Mouse (Mus musculus): ENCODE measurements around the gene Eps8. TPM values are rescaled to one million over a fixed set of nuclear protein-coding genes. Genes with fewer than 3 reads are reported as not detected.

Eps8 gene
- total RNA-seq, 1 experiment, result 17.0 TPM

- Histone ChIP-seq H3K9ac (ENCODE audit: insufficient read depth, low read depth, low read length, poor library complexity, severe bottlenecking) (no peak overlapping the region), H3K4me1 (ENCODE audit: control insufficient read depth in 2 of 2, insufficient read depth in 2 of 2, low read length in 2 of 2, poor library complexity in 1 of 2) (no peaks in the 10 kb centered on the region), H3K36me3 (ENCODE audit: control insufficient read depth, insufficient read depth, low read length, poor library complexity, severe bottlenecking) (no peaks in the 10 kb centered on the region), H3K4me3 (ENCODE audit: insufficient read depth in 1 of 2, low read depth in 1 of 2, low read length in 2 of 2, poor library complexity in 1 of 2, severe bottlenecking in 1 of 2) (no peak overlapping the region), H3K9me3 (ENCODE audit: control insufficient read depth, insufficient read depth, low read depth, low read length) (no peaks in the 10 kb centered on the region), H3K27ac (ENCODE audit: insufficient read depth, low read depth, low read length, poor library complexity, severe bottlenecking) (no peak overlapping the region)
- in situ Hi-C loops (cut with MboI; ENCODE audit: low sequenced_read_pairs in 2 of 2, unreplicated experiment in 2 of 2), result no loop called here
- TF ChIP-seq HCFC1 (IDR thresholded peaks at IDR 0.05; ENCODE audit: borderline replicate concordance, insufficient read depth, low read length) (no peak), MAFK (IDR thresholded peaks at IDR 0.05; ENCODE audit: insufficient read depth, low read depth, low read length) (no peak), ZNF384 (IDR thresholded peaks at IDR 0.05; ENCODE audit: low read depth, low read length) (no peak), CHD2 (IDR thresholded peaks at IDR 0.05; ENCODE audit: low read depth, low read length) (no peak), ZC3H11A (IDR thresholded peaks at IDR 0.05; ENCODE audit: borderline replicate concordance, low read depth, low read length) (no peak)
- DNase-seq (ENCODE audit: low read depth, low spot score), result no peak
Measured at GRCm38 (mm10) chr6:137592582-137592981, 62.1 kb downstream of the Eps8 start.

- in situ Hi-C loops (cut with MboI; ENCODE audit: low sequenced_read_pairs in 2 of 2, unreplicated experiment in 2 of 2), result no loop called here
- no peaks in the 10 kb centered on the region for H3K36me3 ChIP-seq (ENCODE audit: control insufficient read depth, insufficient read depth, low read length, poor library complexity, severe bottlenecking)
Measured at GRCm38 (mm10) chr6:137589245-137589618, 65.4 kb downstream of the Eps8 start.

GRCm38 (mm10) chr6:137588481-137589244, 66.0 kb downstream of the Eps8 start:
- H3K36me3 ChIP-seq (ENCODE audit: control insufficient read depth, insufficient read depth, low read length, poor library complexity, severe bottlenecking), result no peaks in the 10 kb centered on the region
- TF ChIP-seq ZNF384 (IDR thresholded peaks at IDR 0.05; ENCODE audit: low read depth, low read length), result no peak
- no peak for TF ChIP-seq HCFC1 (IDR thresholded peaks at IDR 0.05; ENCODE audit: borderline replicate concordance, insufficient read depth, low read length)
- TF ChIP-seq MAFK (IDR thresholded peaks at IDR 0.05; ENCODE audit: insufficient read depth, low read depth, low read length), result no peak
- no peak for TF ChIP-seq CHD2 (IDR thresholded peaks at IDR 0.05; ENCODE audit: low read depth, low read length)
- no peak for DNase-seq (ENCODE audit: low read depth, low spot score)
- no peak overlapping the region for H3K27ac ChIP-seq (ENCODE audit: insufficient read depth, low read depth, low read length, poor library complexity, severe bottlenecking)
- H3K4me1 ChIP-seq (ENCODE audit: control insufficient read depth in 2 of 2, insufficient read depth in 2 of 2, low read length in 2 of 2, poor library complexity in 1 of 2), result no peaks in the 10 kb centered on the region
- H3K9me3 ChIP-seq (ENCODE audit: control insufficient read depth, insufficient read depth, low read depth, low read length), result no peaks in the 10 kb centered on the region
- no peak overlapping the region for H3K4me3 ChIP-seq (ENCODE audit: insufficient read depth in 1 of 2, low read depth in 1 of 2, low read length in 2 of 2, poor library complexity in 1 of 2, severe bottlenecking in 1 of 2)
- H3K9ac ChIP-seq (ENCODE audit: insufficient read depth, low read depth, low read length, poor library complexity, severe bottlenecking), result no peak overlapping the region
- in situ Hi-C loops (cut with MboI; ENCODE audit: low sequenced_read_pairs in 2 of 2, unreplicated experiment in 2 of 2), result no loop called here

More at GRCm38 (mm10) chr6:137589245-137589618, 65.4 kb downstream of the Eps8 start:
- Histone ChIP-seq H3K9ac (ENCODE audit: insufficient read depth, low read depth, low read length, poor library complexity, severe bottlenecking) (no peak overlapping the region), H3K4me3 (ENCODE audit: insufficient read depth in 1 of 2, low read depth in 1 of 2, low read length in 2 of 2, poor library complexity in 1 of 2, severe bottlenecking in 1 of 2) (no peak overlapping the region), H3K9me3 (ENCODE audit: control insufficient read depth, insufficient read depth, low read depth, low read length) (no peaks in the 10 kb centered on the region), H3K4me1 (ENCODE audit: control insufficient read depth in 2 of 2, insufficient read depth in 2 of 2, low read length in 2 of 2, poor library complexity in 1 of 2) (no peaks in the 10 kb centered on the region), H3K27ac (ENCODE audit: insufficient read depth, low read depth, low read length, poor library complexity, severe bottlenecking) (no peak overlapping the region)
- TF ChIP-seq HCFC1 (IDR thresholded peaks at IDR 0.05; ENCODE audit: borderline replicate concordance, insufficient read depth, low read length) (no peak), ZNF384 (IDR thresholded peaks at IDR 0.05; ENCODE audit: low read depth, low read length) (no peak), ZC3H11A (IDR thresholded peaks at IDR 0.05; ENCODE audit: borderline replicate concordance, low read depth, low read length) (no peak), MAFK (IDR thresholded peaks at IDR 0.05; ENCODE audit: insufficient read depth, low read depth, low read length) (no peak), CHD2 (IDR thresholded peaks at IDR 0.05; ENCODE audit: low read depth, low read length) (no peak)
- DNase-seq (ENCODE audit: low read depth, low spot score), result no peak

GRCm38 (mm10) chr6:137587866-137588265, 66.8 kb downstream of the Eps8 start:
- Histone ChIP-seq H3K27ac (ENCODE audit: insufficient read depth, low read depth, low read length, poor library complexity, severe bottlenecking) (no peak overlapping the region), H3K9me3 (ENCODE audit: control insufficient read depth, insufficient read depth, low read depth, low read length) (no peaks in the 10 kb centered on the region), H3K9ac (ENCODE audit: insufficient read depth, low read depth, low read length, poor library complexity, severe bottlenecking) (no peak overlapping the region), H3K4me3 (ENCODE audit: insufficient read depth in 1 of 2, low read depth in 1 of 2, low read length in 2 of 2, poor library complexity in 1 of 2, severe bottlenecking in 1 of 2) (no peak overlapping the region), H3K36me3 (ENCODE audit: control insufficient read depth, insufficient read depth, low read length, poor library complexity, severe bottlenecking) (no peaks in the 10 kb centered on the region), H3K4me1 (ENCODE audit: control insufficient read depth in 2 of 2, insufficient read depth in 2 of 2, low read length in 2 of 2, poor library complexity in 1 of 2) (no peaks in the 10 kb centered on the region)
- in situ Hi-C loops (cut with MboI; ENCODE audit: low sequenced_read_pairs in 2 of 2, unreplicated experiment in 2 of 2), result no loop called here
- DNase-seq (ENCODE audit: low read depth, low spot score), result no peak
- TF ChIP-seq HCFC1 (IDR thresholded peaks at IDR 0.05; ENCODE audit: borderline replicate concordance, insufficient read depth, low read length) (no peak), ZNF384 (IDR thresholded peaks at IDR 0.05; ENCODE audit: low read depth, low read length) (no peak), ZC3H11A (IDR thresholded peaks at IDR 0.05; ENCODE audit: borderline replicate concordance, low read depth, low read length) (no peak), MAFK (IDR thresholded peaks at IDR 0.05; ENCODE audit: insufficient read depth, low read depth, low read length) (no peak), CHD2 (IDR thresholded peaks at IDR 0.05; ENCODE audit: low read depth, low read length) (no peak)

Measured in ES-E14 (cell line).